Mouse (Mus musculus): ENCODE results near the gene Icam1.

GRCm38 (mm10) chr9:20966747-20967146, 49.0 kb upstream of the Icam1 start:
- no peak for TF ChIP-seq CTCF (conservative IDR thresholded peaks at IDR 0.05; ENCODE audit: insufficient read depth, insufficient read length, low read depth, low read length)
- no peak for TF ChIP-seq POLR2A (IDR thresholded peaks at IDR 0.05; ENCODE audit: low read depth, low read length)

Measured in kidney, adult 2 months (tissue).